Mouse (Mus musculus) cerebral cortex, adult 2 months (tissue): ENCODE measurements around the gene Disc1.

Experiments
- WGBS: fragments of 180-500 bp; shearing (Covaris S2); methylation state at CpG from one replicate; pipeline ENCODE4 v1.1.7; 2018; 5-methylcytosine and 5-hydroxymethylcytosine counted together

Disc1 gene

DNA sequence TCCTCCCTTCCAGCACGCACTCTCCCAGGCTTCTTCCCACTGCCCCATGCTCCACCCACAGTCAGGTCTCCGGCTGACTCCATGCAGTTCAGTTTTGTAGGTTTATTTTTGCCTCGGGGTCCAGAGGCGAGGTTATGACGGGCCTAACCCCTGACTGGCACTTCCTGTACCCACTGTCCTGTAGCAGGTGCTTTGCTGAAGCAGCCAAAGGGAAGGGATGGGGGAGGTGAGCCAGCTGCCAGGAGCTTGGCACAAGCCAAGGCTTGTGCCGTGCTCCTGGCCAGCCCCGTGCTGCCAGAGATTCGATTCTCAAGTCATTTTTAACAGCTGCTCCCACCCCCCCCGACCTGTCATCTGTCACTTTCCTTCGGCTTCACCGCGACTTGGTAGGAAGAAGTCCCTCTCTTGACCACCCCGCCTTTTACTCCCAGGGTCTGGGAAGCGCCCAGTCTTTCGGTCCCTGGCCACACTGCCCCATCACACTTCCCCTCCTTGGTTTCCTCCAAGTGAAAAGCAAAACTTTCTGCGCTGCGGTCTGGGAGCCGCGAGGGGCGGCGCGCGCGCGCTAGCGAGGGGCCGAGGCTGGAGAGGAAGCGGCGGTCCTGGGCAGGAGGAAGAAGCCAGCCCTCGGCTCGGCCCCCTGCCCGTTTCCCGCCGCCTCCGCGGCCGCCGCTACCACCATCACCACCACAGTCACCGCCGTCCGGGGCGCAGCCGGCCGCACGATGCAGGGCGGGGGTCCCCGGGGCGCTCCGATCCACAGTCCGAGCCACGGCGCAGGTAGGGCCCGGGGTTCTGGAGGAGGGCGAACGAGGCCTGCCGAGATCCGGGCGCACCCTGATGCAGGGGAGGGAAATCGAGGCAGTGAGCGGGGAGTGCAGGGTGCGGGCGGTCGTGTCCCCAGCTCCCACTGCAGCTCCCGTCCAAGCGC, at the start of gene Disc1:
Disc1 (plus strand) TSS at position 691 of the 931 bp plus-strand sequence.
- WGBS = 3% methylated on average over 65 of the region's 65 CpGs

DNA sequence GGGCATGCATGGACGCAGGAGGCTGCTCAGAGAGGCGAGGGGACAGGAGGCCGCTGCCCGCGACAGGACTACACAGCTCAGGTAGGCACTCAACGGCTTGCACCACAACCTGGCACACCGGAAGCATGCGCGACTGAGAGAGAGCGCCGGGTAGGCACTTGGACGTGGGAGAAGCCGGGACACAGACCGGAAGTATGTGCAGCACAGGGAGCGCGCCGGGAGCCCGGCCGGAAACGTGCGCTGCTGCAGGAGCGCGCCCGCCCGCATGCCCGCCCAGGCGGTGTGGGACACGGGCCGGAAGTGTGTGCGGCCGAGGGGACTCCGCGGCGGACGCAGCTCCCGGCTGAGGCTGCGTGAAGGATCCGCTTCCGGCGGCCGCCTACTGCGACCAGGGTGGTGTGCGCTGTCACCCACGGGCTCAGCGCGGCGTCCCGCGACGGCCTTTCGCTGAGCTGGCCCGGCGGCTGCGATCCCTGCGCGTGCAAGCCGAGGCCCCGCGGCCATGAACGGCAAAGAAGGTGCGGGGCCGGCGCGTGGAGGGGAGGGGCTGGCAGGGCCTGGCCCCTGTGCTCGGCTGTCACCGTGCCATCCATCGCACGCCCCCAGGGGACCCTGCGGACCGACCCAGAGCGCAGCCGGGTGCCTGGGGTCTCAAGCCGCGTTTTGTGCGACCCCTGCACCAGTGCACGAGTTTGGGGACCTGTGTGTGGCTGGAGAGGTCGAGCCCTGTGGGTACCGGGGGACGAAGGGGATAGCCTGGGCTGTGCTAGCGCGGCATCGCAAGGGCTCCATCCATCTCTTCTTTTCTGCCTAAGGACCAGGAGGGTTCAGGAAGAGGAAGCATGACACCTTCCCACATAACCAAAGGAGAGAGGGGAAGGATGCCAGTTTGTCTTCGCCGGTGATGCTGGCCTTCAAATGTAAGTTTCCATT, 41.0 kb upstream of the Disc1 start, which contains the start of gene Tsnax:
Tsnax (plus strand) TSS at position 303 of the 933 bp plus-strand sequence.
- 2% methylated on average over 84 of the region's 84 CpGs for WGBS

DNA sequence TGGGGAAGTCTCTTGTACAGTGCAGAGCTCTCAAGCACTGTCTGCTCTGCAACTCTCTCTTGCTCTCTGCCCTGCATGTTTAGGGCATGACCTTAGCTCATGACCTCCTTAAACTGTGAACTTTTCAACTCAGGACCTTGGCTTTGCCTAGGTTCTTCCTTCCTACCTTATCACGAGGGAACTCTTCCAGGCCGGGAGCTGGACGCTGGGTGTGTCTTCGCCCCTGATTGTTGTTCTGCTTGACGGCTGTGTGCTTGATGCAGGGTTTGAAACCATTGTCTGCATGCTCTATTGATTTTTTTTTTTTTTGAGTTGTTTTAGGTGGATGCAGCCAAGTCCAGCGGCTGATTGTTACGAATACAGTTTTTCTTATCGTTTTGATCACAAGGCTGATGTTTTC, 29.9 kb upstream of the Disc1 start:
- WGBS = 83% methylated on average over 8 of the region's 8 CpGs

DNA sequence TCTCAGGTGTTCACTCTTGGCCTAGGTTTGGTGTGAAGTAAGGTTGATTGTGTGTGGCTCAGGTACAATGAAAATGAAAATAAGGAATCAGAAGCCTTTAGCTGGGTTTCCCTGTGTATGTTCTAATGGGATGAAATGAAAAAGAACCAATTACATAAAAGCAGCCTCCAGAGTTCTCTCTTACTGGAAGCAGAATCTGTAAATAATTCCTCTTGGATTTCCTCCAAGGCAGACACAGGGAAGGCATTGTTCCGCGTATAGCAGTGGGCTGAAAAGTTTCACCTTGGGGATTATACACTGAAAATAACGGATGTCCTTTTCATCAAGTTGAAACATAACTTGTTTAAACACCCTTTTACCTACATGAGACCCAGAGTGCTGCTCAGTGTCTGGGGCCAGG, 26.8 kb upstream of the Disc1 start:
- 18% methylated on average over 3 of the region's 3 CpGs for WGBS

DNA sequence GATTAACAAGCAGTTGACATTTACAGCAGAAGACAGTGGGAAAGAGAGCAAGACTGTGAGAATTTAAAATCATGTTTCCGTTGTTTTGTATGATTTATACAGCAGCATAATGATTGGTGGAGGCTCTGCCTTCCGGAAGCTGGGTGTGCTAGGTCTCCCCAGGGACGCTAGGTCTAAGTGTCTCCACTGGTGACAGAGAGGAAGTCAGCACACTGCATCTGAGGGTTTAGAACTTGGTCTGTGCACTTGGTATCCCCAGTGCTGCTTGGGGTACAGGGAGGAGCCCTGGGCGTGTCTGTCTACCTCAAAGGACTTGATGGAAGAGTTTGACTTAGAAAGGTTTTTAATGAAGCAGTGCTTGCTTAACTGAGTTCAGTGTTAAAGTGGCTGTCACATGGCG, 25.2 kb upstream of the Disc1 start:
- WGBS = 84% methylated on average over 5 of the region's 5 CpGs

DNA sequence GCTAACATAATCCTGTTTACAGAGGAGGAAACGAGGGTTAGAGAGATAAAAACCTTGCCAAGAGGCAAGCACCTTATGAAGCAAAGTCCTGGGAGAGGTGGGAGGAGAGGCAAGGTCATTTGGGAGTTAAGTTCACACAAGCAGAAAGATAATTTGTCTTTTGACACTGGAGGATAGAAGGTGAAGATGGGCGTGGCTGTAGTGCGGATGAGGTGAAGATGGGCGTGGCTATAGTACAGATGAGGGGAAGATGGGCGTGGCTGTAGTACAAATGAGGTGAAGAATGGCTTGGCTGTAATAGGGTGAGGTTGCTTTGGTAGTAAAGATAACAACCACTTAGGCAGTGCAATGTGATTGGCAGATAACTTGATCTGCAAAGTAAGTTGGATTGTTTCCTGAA, 22.7 kb upstream of the Disc1 start:
- WGBS = 78% methylated on average over 5 of the region's 5 CpGs

GRCm38 (mm10) chr8:125034669-125035068, 19.3 kb upstream of the Disc1 start:
- 26% methylated on average over 8 of the region's 8 CpGs for WGBS

- 83% methylated on average over 7 of the region's 7 CpGs for WGBS
Measured at GRCm38 (mm10) chr8:125037081-125037480, 16.9 kb upstream of the Disc1 start.

DNA sequence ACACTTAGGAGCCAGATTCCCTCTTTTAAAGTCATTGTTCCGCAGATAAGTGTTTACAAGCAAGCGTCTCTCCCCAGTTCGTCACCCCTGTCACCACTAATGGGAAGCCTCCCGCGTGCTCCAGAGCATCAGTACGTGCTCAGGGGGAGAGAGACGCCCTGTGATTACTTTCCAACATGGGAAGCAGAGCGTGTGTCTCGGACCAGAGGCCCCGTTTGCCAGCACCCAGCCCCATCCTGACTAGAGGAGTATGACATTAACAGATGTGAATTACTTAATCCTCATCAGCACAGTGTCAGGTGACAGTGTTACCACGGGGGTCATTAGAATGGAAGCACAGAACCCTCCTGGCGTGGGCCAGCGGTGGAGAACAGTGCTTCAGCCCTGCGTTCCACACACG, 15.3 kb upstream of the Disc1 start:
- WGBS = 90% methylated on average over 15 of the region's 15 CpGs

DNA sequence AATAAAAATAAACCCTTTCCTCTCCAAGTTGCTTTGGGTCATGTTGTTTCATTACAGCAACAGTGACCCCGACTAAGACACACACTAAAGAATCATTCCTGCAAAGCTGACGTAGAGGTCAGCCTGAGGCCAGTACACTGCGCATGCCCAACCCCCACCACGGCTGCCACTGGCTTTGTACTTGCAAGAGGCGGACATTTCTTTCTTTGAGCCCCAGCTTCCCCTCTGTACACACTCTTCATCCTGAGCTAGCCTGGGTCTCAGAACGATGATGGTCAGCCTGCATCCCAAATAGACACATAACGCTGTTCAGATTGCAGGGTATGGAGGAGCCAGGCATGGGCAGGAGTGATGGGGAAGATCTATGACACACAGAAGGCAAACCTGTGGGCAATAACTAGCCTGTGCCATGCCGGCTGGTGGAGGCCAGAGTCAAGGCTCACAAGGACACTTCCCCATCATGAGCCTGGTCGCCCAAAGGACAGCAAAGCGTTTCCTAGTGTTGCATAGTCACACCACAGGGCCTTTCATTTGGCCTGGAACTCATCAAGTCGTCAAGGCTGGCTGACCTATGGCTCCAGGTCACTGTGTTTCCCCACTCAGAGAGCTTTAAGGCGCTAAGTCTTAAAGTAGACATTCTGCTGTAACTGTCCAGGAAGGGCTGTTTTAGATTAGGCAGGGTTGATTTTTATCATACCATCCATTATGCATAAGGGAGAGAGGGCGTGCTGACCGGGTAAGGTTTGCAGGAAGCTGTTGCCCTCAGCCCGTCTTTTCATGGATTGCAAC, 13.2 kb upstream of the Disc1 start:
- 82% methylated on average over 15 of the region's 15 CpGs for WGBS

DNA sequence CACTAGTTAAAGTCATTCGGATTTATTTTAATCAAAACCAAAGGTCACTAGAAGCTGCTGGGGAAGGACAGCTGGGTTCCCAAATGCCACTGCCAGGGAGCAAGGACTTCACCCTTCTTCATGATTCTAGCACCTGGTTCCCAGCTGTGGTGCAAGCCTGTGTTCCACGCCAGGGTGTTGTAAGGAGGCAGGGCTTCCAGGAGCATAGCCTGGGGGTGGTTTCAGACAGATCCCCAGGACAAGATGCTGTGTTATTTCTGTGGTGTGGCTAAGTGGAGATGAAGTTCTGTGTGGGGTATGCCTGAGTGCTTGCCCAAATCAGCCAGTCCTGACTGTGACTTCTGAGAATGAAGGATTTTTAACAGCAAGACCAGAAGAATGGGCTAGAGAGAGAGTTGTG, 12.5 kb upstream of the Disc1 start:
- 49% methylated on average over 2 of the region's 2 CpGs for WGBS

DNA sequence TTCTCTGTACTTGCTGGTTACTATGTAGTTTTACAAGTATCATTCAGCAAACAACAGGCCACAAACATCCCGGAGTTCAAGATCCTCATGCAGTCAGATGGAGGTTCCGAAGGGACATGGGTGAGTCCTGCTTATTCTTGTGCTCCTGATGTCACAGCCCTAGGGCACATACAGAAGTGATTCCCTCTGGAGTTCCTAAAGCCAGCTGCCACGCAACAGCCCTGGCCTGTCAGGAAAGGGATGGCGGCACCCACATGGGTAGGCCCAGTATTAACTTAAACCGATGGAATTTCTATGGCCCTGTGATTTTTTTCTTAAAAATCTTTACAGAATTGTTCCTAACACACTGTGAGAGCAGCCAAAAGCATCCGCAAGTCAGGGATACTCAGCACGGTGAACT, 10.6 kb upstream of the Disc1 start:
- 79% methylated on average over 7 of the region's 7 CpGs for WGBS

DNA sequence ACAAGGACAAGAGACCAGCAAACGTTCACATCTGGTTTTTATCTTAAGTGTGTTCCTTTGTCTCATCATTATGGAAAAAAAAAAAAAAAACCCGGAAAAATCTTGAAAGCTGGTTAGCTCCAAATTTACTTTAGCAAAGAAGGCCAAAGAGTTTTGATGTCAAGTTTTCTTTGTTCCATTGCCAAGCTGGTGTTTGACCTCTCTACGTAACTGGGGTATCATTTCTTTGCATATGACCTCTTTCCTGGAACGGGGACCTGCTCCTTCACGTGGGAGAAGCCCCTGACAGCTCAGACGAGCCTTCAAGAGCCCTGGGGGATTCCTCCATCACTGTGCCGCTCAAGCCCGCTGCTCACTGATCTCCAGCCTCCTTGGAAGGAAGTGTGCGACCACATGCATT, 10.1 kb upstream of the Disc1 start:
- WGBS = 66% methylated on average over 9 of the region's 9 CpGs

GRCm38 (mm10) chr8:125045760-125046159, 8.2 kb upstream of the Disc1 start:
- 89% methylated on average over 1 of the region's 1 CpGs for WGBS

DNA sequence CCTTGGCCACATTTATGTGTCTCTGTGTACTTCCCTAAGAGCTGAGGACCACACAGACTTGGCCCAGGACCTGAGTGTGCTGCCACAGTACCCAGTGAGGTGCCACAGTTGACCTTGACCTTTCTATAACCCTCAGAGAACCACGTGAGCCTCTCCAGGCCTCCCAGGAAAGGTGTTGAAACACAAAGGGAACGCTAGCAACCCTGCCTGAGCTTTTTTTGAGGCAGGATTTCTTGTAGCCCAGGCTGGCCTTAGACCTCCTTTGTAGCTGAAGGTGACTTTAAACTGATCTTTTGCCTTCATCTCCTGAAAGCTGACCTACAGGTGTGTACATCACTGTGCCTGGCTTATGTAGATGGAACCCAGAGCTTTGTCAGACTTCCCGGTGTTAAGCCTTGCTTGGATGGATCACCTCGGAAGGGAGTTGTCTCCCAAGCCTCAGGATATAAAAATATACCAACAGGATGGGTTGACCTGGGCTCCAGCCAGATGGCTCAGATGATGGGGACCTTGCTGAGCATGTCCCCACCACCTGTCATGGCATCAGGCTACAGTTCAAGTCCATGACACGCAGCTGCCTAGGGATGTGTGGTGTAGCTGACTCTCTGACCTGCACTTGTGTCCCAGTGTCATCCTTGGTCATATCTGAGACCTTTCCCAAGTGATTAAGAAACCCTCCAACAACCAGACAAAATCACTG, 4.8 kb upstream of the Disc1 start:
- WGBS = 77% methylated on average over 5 of the region's 5 CpGs

DNA sequence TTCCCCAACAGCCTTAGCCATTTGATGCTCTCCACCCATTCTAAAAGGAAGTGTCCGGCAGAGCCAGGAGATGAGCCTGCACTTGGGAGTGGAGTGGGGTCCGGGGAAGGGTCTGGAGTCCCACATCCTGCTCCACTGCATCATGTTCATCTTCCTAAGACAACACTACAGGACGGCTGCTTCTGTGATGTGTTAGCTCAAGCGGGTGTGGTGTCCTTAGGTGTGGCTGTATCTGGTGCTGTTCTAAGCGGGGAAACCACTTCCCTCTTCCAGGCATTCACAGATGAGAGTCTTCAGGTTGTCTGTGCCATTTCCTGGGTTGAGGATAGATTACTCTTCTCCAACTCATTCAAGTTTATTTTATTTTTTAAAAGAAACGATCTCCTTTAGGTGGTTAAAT, 4.2 kb upstream of the Disc1 start:
- WGBS = 73% methylated on average over 6 of the region's 6 CpGs

GRCm38 (mm10) chr8:125052026-125052425, 2.0 kb upstream of the Disc1 start:
- 68% methylated on average over 2 of the region's 2 CpGs for WGBS

- under 1% methylated on average over 38 of the region's 38 CpGs for WGBS
Measured at GRCm38 (mm10) chr8:125054436-125054810, 428 bp downstream of the Disc1 start.

- WGBS = 89% methylated on average over 8 of the region's 8 CpGs
Measured at GRCm38 (mm10) chr8:125060904-125061303, 6.9 kb downstream of the Disc1 start.

DNA sequence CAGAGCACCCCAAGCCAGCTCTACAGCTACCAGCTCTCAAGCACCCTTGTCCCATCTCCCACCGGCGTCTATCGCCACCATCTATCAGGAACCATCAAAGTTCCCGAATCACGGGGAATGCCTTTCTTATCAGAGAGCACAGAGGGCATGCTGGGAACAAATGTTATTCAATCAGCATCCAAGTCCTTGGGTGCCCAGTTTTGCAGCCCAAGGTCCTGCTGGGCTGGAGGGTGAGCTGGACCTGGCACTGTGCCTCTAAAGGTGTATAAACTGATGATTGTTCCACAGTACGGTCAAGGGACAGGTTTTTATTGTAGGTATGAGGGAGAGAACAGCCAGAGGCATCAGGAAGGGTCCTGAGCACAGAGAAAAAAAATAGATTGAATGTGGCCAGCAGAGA, 11.6 kb downstream of the Disc1 start:
- 86% methylated on average over 6 of the region's 6 CpGs for WGBS
